Mouse (Mus musculus): ENCODE results near the gene Foxc1. TPM values are rescaled to one million over a fixed set of nuclear protein-coding genes. Genes with fewer than 3 reads are reported as not detected.

Gene Foxc1
- polyA plus RNA-seq, 1 experiment, result 4.1 TPM

DNA sequence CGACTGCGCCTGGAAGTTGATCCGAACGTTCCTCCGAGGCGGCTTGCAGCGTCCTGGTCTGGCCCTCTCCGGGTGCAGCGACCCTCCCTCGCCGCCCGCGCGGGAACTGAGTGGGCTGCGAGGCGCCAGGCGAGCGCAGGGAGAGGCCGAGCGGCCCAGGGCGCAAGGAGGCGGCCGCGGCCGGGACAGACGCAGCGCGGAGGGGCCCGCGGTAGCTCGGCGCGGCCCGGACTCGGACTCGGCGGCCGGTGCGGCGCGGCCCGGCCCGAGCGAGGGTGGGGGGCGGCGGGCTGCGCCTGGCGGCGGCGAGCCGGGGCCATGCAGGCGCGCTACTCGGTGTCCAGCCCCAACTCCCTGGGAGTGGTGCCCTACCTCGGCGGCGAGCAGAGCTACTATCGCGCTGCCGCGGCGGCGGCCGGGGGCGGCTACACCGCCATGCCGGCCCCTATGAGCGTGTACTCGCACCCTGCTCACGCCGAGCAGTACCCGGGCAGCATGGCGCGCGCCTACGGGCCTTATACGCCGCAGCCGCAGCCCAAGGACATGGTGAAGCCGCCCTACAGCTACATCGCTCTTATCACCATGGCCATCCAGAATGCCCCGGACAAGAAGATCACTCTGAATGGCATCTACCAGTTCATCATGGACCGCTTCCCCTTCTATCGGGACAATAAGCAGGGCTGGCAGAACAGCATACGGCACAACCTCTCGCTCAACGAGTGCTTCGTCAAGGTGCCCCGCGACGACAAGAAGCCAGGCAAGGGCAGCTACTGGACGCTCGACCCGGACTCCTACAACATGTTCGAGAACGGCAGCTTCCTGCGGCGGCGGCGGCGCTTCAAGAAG, 680 bp downstream of the Foxc1 start:
- peak; percentile 55 for DNase-seq (ENCODE audit: low spot score)

- no peak for DNase-seq (ENCODE audit: low spot score)
Observed at GRCm38 (mm10) chr13:31807736-31808115, 1.3 kb downstream of the Foxc1 start.

DNA sequence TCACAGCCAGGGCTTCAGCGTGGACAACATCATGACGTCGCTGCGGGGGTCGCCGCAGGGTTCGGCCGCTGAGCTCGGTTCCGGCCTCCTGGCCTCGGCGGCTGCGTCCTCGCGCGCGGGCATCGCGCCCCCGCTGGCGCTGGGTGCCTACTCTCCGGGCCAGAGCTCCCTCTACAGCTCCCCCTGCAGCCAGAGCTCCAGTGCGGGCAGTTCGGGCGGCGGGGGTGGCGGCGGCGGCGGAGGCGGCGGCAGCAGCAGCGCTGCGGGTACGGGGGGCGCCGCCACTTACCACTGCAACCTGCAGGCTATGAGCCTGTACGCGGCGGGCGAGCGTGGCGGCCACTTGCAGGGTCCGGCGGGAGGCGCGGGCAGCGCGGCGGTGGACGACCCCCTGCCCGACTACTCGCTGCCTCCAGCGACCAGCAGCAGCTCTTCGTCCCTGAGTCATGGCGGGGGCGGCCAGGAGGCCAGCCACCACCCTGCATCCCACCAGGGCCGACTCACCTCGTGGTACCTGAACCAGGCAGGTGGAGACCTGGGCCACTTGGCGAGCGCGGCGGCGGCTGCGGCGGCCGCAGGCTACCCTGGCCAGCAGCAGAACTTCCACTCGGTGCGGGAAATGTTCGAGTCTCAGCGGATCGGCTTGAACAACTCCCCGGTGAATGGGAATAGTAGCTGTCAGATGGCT, 1.8 kb downstream of the Foxc1 start:
- DNase-seq (ENCODE audit: low spot score), result peak; percentile 67

GRCm38 (mm10) chr13:31808804-31809420, 2.5 kb downstream of the Foxc1 start:
- no peak for DNase-seq (ENCODE audit: low spot score)

- no peak for DNase-seq (ENCODE audit: low spot score)
Observed at GRCm38 (mm10) chr13:31809701-31810100, 3.3 kb downstream of the Foxc1 start.

DNA sequence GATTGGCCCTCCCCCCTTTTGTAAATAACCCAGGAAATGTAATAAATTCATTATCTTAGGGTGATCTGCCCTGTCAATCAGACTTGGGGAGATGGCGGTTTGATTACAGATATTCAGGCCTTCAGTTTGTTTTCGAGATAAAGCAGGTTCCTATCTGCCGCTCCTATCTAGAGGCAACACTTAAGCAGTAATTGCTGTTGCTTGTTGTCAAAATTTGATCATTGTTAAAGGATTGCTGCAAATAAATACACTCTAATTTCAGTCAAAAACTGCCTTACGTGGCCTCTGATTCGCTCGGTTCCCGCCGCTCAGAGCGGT, 3.9 kb downstream of the Foxc1 start:
- DNase-seq (ENCODE audit: low spot score), result no peak

DNA sequence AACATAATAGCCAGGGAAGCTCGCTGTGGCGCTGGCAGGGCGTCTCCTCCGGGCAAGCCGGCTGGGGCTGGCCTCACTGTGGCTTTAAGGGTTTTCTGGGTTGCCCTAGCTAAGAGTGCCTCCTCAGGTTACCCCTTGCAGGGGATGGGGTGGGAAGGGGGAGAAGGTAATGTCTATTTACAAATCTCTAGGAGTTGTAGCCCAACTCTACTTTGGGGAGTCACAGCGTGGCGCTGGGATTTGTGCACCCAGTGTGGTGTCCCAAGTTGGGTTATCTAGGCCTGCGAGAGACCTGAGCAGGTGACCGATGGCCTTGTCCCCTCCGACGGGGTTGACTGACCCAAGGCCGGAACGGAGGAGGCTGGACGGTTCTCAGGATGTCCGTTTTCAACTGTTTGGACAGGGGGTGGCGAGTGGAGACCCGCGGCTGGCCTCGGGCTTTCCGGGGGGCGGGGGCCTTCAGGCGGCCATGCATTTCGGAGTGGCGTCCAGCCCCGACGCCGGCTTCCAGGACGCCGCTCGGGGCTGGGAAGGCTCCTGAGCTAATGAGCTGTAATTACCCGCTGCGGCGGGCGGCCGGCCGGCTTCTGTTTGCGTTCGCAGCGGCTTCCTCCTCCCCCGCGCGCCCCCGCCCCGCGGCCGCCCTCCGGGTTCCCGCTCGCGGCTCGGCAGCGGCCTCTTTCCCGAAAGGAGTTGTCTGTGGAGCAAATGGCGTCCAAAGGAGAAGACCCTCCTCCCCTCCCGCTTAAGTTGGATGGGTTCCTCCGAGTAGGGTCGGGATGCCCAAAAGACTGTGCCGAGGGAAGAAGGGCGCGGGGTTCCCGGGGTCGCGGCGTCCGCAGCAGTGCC, 4.5 kb downstream of the Foxc1 start:
- DNase-seq (ENCODE audit: low spot score), result peak; percentile 47

- DNase-seq (ENCODE audit: low spot score), result no peak
Observed at GRCm38 (mm10) chr13:31811542-31812021, 5.1 kb downstream of the Foxc1 start.

DNA sequence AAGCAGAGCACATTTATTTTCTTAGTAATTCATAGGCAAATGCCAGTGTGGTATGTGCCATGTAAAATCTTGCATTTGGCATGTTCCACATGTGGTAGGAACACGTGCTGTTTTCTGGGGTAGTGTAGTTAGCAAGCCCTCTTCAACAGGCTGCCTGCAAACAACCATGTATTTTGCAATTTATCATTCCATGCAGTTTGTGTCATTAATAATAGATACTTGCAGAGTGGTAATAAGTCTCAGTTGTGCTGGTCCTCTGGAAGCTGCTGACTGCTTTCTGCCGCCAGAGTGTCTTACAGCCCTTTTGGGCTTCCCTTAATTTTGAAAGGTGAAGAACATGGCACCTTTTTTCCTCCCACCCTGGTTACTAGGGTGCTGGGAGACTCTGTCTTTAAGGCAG, 6.3 kb downstream of the Foxc1 start:
- DNase-seq (ENCODE audit: low spot score), result no peak

- no peak for DNase-seq (ENCODE audit: low spot score)
Observed at GRCm38 (mm10) chr13:31815383-31816003, 9.1 kb downstream of the Foxc1 start.

GRCm38 (mm10) chr13:31818337-31818736, 11.9 kb downstream of the Foxc1 start:
- no peak for DNase-seq (ENCODE audit: low spot score)

DNA sequence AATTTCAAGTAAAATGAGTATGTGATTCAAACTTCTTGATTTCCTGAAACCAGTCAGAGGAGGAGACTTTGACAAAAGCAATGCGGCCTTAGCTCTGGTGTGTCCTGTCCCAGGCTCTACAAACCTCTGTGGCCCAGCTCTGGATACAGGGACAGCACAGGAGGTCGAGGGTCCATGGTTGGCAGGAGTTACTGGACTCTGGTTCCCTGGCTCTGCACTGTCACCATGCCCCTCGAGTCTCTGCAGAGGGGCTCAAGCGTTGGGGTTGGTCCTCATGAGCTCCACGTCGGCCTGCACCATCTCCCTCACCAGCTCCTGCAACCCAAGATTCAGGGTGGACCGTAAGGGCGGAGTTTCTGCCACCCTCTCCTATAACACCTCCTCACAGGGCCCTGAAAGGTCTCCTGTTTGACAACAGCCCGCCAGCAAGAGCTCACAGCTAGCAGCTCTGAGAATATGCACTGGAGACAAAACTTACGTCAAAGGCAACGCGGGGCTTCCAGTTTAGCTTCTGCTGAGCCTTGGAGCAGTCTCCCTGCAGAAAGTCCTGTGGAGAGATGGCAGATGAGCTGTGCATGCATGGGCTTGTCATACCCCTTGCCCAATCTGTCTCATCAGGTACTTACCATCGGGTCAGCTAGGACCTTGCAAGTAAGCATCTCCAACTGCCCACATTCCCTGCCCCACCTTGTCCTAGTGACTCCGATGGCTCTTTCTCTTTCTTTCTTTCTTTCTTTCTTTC, 13.4 kb downstream of the Foxc1 start:
- no peak for DNase-seq (ENCODE audit: low spot score)

DNA sequence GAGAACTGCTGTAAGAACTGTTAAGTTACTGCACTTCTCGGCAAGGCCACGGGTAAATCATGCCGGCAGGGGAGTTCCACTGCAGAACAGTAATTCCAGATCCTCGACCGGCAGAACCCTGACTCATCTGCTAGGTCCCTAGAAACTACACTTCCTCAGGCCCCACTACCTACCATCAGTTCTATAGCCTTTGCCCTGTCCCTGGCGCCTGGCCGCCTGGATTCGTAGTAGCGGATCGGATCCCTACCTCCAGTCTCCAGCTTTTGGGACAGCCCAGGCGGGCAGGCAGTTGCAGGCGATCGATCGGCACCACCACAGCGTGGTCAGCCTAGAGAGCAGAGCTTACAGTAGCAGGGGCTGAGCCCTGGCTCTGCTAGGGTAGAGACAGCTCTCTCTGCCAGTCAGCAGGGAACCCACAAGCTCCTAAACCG, 14.2 kb downstream of the Foxc1 start:
- no peak for DNase-seq (ENCODE audit: low spot score)

DNA sequence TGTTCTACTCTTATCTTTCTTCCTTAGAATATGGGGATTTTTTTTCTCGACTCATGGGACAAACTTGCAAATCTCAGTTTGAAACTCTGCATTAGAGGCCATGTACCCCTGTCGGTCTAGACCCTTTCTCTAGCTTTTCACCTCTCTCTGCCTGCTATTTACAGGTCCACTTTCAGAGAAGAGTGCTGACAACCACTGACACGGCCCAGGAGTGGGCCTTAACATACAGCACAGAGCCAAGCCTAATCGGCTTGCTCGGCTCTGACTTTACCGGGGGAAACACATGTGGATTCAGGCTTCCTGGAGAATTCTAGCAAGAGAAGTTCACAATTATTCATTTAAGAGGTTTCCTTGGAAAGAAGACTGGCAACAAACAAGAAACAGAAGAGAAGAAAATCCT, 14.6 kb downstream of the Foxc1 start:
- DNase-seq (ENCODE audit: low spot score), result no peak

DNA sequence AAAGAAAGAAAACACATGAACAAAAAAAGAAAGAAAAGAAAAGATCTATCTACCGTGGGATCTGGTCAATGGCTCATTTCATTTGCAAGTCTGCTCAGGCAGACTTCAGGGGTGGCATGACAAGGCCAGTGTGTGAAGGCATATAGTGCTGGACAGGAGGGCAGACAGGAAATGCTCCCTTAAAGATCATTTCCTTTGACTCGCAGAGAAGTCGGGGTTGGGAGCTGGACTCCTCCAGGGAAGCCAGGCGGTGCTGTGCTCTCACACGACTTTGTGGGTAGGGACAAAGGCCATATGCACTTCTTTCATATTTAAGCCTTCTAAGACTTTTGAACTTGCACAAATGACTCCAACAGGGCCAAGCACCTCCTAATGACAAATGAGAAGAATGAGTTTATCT, 16.9 kb downstream of the Foxc1 start:
- no peak for DNase-seq (ENCODE audit: low spot score)

GRCm38 (mm10) chr13:31825180-31825579, 18.7 kb downstream of the Foxc1 start:
- DNase-seq (ENCODE audit: low spot score), result no peak

DNA sequence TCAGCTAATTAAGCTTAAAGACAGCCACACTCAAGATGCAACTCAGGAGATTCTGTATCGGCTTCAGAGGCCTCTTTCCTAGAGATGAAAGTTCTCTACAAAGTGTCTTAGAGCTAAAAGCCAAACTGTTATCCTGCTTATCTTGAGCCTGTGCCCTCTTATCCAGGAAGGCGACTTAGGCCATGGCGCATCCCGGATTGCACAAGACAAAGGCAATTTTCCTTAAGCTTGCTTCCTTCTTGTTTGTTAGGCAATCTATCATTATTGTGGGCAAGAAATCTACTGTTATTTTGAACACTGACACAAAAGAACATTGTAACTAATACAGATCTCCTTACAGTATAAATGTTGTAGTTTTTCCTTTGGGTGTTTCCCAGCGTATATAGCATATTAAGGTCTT, 20.7 kb downstream of the Foxc1 start:
- no peak for DNase-seq (ENCODE audit: low spot score)

DNA sequence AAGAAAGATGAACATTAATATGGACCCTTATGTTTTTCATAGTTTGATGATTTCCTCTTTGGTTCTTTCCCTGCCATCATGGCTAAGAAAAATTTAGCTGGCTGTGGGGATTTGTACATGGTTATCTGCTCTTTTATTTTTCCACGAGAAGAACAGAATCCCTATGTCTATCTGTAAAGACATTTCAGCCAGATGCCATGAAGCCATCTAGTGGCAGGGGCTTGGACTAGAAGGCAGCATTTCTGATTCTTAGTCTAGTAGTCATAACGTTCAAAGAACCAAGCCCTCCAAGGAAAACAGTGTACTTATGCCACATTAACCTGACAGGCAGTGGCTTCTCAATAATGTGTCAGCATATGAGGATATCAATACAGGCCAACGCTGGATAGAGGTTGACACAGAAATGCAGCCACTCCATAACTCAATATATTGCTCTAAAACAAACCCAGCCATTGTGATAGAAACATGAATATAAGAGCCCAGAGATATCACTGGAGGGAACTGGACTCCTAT, 21.4 kb downstream of the Foxc1 start:
- DNase-seq (ENCODE audit: low spot score), result no peak

- no peak for DNase-seq (ENCODE audit: low spot score)
Observed at GRCm38 (mm10) chr13:31828446-31828845, 22.0 kb downstream of the Foxc1 start.

DNA sequence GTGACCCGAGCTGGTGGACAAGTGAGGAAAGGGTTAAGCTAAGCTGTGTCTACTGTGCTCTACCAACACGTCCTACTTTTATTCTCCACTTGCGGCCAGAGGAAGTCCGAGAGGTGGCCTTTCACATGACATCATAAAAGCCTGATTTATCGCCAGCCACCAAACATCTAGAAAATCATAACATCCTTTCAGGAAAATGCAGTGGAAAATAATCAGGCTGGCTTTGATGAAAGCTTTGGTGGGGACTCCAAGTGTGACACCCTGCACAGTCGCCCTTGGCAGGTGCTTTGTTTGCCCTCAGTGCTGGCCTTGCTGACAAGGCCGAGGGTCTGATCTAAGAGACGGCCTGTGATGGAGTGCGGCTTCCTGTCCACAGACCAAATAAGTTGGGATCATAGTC, 23.9 kb downstream of the Foxc1 start:
- no peak for DNase-seq (ENCODE audit: low spot score)

GRCm38 (mm10) chr13:31835802-31836201, 29.4 kb downstream of the Foxc1 start:
- no peak for DNase-seq (ENCODE audit: low spot score)

Measured in urinary bladder, adult 2 months (tissue).